Mouse (Mus musculus): ENCODE results near the gene Oprm1. TPM values are rescaled to one million over a fixed set of nuclear protein-coding genes. Genes with fewer than 3 reads are reported as not detected.

The Oprm1 gene
- polyA plus RNA-seq, 1 experiment from 2014 or later = 0.04 TPM

DNA sequence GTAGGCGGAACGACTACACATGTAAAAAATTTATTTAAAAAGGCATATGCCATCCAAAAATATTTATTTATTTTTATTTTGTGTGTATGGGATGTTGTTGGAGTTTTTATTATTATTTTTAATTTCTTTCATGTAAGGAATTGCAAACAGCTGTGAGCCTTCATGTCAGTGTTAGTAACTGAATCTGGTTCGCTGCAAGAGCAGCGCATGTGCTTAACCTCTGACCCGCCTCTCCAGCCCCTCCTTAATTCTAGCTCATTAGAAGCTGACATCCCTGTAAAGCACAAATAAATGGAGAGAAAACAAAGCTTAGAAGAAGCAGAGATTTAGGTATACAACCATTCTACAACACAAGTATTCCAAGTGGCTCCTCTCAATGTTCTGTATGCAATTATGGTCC lies 285.6 kb downstream of the Oprm1 start:
- Histone ChIP-seq H3K27ac (no peak overlapping the region), H3K9ac (ENCODE audit: low read depth, low read length) (no peak overlapping the region), H3K27me3 (ENCODE audit: insufficient read depth, low read length) (no peaks in the 10 kb centered on the region), H3K36me3 (ENCODE audit: insufficient read depth, low read length) (no peaks in the 10 kb centered on the region), H3K9me3 (replicated peaks; ENCODE audit: low read length) (no peaks in the 10 kb centered on the region), H3K4me1 (replicated peaks; ENCODE audit: insufficient read depth, low read length) (0 out of 2 replicates have a peak, but pooled peaks cover 4% of the 10 kb centered on the region), H3K4me3 (replicated peaks; ENCODE audit: low read depth, low read length) (no peak overlapping the region), H3K4me2 (ENCODE audit: low read length) (no peak overlapping the region)
- DNase-seq (ENCODE audit: low spot score) = peak; percentile 63
- TF ChIP-seq CTCF (IDR thresholded peaks at IDR 0.05; ENCODE audit: low read depth) = no peak
- no peak for ATAC-seq (replicated peaks; ENCODE audit: low FRiP score, low read depth)
- 55% methylated on average over 5 of the region's 5 CpGs for WGBS

DNA sequence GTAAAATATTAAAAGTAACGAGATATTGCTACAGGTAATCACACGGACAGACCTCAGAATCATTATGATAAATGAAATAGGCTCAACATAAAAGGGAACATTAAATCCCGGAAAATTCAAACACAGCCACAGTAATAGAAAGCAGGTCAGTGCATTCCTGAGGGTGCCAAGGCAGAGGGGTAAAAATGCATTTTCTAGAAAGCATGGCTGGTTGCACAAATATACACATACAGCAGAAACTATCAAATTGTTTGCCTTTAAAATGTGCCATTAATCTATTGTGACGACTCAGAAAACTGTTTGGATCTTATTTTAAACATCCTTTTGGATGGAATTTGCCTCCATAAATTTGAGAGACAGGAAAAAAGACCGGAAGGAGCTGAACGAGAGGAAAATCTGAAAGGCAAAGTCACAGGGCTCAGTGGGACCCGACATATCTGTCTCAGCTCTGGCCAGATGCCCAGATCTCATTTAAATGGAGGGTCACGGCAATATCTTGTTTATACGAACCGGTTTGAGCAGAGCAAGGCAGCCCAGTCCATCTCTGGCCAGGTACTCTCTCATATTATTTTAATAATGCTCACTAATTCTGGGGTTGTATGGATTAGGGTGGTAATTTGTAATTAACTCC lies 289.1 kb downstream of the Oprm1 start:
- Histone ChIP-seq H3K4me1 (replicated peaks; ENCODE audit: insufficient read depth, low read length) (peaks cover 4% of the 10 kb centered on the region; the same call in 1 of the 2 replicates), H3K9me3 (replicated peaks; ENCODE audit: low read length) (no peaks in the 10 kb centered on the region), H3K4me3 (replicated peaks; ENCODE audit: low read depth, low read length) (no peak overlapping the region), H3K36me3 (ENCODE audit: insufficient read depth, low read length) (no peaks in the 10 kb centered on the region), H3K9ac (ENCODE audit: low read depth, low read length) (no peak overlapping the region), H3K27me3 (ENCODE audit: insufficient read depth, low read length) (no peaks in the 10 kb centered on the region), H3K27ac (no peak overlapping the region), H3K4me2 (ENCODE audit: low read length) (0 out of 2 replicates have a peak overlapping the region, but pooled peaks have one; percentile 10)
- no peak; the same call in 1 of the 2 replicates for ATAC-seq (replicated peaks; ENCODE audit: low FRiP score, low read depth)
- no peak for TF ChIP-seq CTCF (IDR thresholded peaks at IDR 0.05; ENCODE audit: low read depth)
- WGBS = 24% methylated on average over 10 of the region's 10 CpGs
- peak; percentile 83 for DNase-seq (ENCODE audit: low spot score)

DNA sequence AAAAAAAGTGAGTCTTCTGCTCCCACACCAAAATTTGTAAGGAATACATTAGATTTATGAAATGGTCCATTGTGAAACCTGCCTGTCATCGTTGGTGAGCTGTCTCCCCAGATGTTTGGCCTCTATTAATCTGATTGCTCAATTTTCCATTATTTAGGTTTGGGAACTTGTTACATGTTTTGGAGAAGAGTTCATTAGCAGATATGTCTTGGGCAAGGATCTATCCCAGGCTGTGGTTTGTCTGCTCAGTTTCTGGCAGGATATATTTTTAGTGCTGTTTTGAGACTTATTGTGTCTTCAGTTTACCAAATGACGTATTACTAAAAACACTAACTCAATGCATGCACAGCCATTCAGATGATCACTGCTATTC lies 289.6 kb downstream of the Oprm1 start:
- Histone ChIP-seq H3K4me3 (replicated peaks; ENCODE audit: low read depth, low read length) (no peak overlapping the region), H3K36me3 (ENCODE audit: insufficient read depth, low read length) (no peaks in the 10 kb centered on the region), H3K27ac (no peak overlapping the region), H3K9me3 (replicated peaks; ENCODE audit: low read length) (no peaks in the 10 kb centered on the region), H3K9ac (ENCODE audit: low read depth, low read length) (no peak overlapping the region), H3K4me2 (ENCODE audit: low read length) (no peak overlapping the region), H3K27me3 (ENCODE audit: insufficient read depth, low read length) (no peaks in the 10 kb centered on the region), H3K4me1 (replicated peaks; ENCODE audit: insufficient read depth, low read length) (peaks cover 4% of the 10 kb centered on the region; the same call in 1 of the 2 replicates)
- TF ChIP-seq CTCF (IDR thresholded peaks at IDR 0.05; ENCODE audit: low read depth) = no peak
- ATAC-seq (replicated peaks; ENCODE audit: low FRiP score, low read depth) (no peak), DNase-seq (ENCODE audit: low spot score) (peak; percentile 29)
- 56% methylated on average over 2 of the region's 2 CpGs for WGBS

DNA sequence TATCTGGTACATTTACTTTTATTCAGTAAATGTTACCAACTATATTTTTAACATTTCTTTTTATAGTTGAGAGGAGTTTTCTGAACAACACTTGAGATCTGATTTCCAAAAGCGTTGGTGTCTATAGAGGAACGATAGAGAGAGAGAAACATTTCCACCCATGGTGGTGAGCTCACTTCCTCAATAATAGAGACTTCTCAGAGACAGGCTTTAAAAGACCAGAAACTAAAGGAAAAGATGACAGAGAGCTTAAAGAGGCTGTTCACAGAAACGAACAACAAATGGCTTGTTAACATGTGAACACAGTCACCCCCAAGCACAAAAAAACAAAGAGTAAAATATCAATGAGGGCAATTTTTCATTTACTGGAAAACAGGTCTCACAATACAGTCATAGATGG lies 291.6 kb downstream of the Oprm1 start:
- no peak overlapping the region for H3K4me3 ChIP-seq (replicated peaks; ENCODE audit: low read depth, low read length)
- 76% methylated on average over 3 of the region's 3 CpGs for WGBS
- peaks cover 4% of the 10 kb centered on the region; the same call in 1 of the 2 replicates for H3K4me1 ChIP-seq (replicated peaks; ENCODE audit: insufficient read depth, low read length)
- no peak for TF ChIP-seq CTCF (IDR thresholded peaks at IDR 0.05; ENCODE audit: low read depth)
- no peaks in the 10 kb centered on the region for H3K36me3 ChIP-seq (ENCODE audit: insufficient read depth, low read length)
- no peaks in the 10 kb centered on the region for H3K9me3 ChIP-seq (replicated peaks; ENCODE audit: low read length)
- H3K4me2 ChIP-seq (ENCODE audit: low read length) = no peak overlapping the region
- H3K27ac ChIP-seq = no peak overlapping the region
- H3K9ac ChIP-seq (ENCODE audit: low read depth, low read length) = no peak overlapping the region
- no peaks in the 10 kb centered on the region for H3K27me3 ChIP-seq (ENCODE audit: insufficient read depth, low read length)
- ATAC-seq (replicated peaks; ENCODE audit: low FRiP score, low read depth) (no peak), DNase-seq (ENCODE audit: low spot score) (no peak)

DNA sequence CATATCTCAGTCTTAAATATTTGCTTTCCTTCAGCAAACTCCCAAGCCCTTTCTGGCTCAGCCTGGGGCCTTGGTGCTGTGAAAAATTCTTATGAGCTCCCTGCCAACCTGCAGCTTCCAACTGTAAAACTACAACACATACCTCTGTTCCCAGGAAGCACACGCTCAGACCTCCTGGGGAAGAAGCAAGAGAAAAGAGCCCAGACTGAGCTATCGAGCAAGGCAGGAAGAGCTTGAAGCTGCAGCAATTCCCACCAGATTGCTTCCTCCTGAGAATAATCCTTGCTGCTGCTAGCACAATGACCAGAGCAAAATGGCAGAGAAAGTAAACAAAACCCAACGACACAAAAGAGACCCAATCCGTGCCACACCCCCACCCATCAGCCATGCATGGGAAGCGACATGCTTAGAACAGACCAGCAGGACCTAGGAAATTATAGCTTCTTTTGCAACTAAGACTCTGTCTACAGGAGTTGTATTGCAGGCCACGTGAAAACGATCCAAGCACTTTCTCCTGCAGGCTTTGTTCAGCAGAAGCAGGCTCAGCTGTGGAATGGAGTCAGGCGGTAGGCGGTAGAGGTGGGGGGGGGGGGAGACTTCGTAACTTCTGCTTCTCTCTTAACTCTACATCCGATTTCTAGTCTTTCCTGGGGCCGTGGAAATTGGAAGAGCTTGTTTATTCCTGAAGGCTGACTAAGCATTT lies 294.2 kb downstream of the Oprm1 start, which contains the start of gene Ipcef1:
Gene Ipcef1, minus strand, starts transcription at position 164 of the 703 bp plus-strand sequence.
- ATAC-seq (replicated peaks; ENCODE audit: low FRiP score, low read depth) (no peak), DNase-seq (ENCODE audit: low spot score) (no peak)
- TF ChIP-seq CTCF (IDR thresholded peaks at IDR 0.05; ENCODE audit: low read depth) = no peak
- H3K9me3 ChIP-seq (replicated peaks; ENCODE audit: low read length) = no peaks in the 10 kb centered on the region
- no peaks in the 10 kb centered on the region for H3K27me3 ChIP-seq (ENCODE audit: insufficient read depth, low read length)
- peak within 1 kb of the TSS; percentile 78 for H3K27ac ChIP-seq
- 31% methylated on average over 12 of the region's 12 CpGs for WGBS
- no peaks in the 10 kb centered on the region for H3K36me3 ChIP-seq (ENCODE audit: insufficient read depth, low read length)
- no peak within 1 kb of the TSS for H3K4me3 ChIP-seq (replicated peaks; ENCODE audit: low read depth, low read length)
- H3K4me2 ChIP-seq (ENCODE audit: low read length) = peak within 1 kb of the TSS; percentile 36
- H3K4me1 ChIP-seq (replicated peaks; ENCODE audit: insufficient read depth, low read length) = peaks cover 4% of the 10 kb centered on the region; the same call in 1 of the 2 replicates
- peak within 1 kb of the TSS; percentile 46; the same call in 1 of the 2 replicates for H3K9ac ChIP-seq (ENCODE audit: low read depth, low read length)

DNA sequence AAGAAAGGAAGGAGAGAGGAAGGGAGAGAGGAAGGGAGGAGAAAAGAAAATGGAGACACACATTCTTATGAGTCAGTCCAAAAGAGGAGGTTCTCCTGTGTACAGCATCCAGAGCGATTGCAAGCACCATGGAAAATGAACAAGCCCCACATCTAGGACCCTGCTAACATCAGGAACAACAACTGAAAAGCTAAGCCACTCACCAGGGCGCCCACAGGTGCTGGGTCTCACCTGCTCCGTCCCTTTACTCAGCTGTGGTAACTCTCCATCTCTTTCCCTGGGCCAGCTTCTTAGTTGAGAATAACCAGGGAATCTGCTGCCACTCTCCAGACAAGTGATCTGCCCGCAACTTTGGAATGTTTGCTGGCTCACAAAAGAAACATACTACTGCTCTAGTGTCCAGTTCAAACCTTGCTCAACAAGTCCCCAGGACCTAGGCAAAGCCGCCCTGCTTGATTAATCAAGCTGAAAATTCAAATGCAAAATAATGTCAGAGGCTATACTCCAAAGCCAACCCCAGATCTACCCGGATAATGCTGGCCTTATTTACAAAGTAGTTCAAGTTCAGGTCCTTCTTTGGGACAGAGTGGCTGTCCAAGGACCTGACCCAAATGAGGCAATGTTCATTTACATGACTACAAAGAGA lies 296.4 kb downstream of the Oprm1 start:
- H3K27ac ChIP-seq = peak overlapping the region; percentile 81
- no peak overlapping the region for H3K4me3 ChIP-seq (replicated peaks; ENCODE audit: low read depth, low read length)
- TF ChIP-seq CTCF (IDR thresholded peaks at IDR 0.05; ENCODE audit: low read depth) = no peak
- H3K36me3 ChIP-seq (ENCODE audit: insufficient read depth, low read length) = no peaks in the 10 kb centered on the region
- H3K9me3 ChIP-seq (replicated peaks; ENCODE audit: low read length) = no peaks in the 10 kb centered on the region
- 57% methylated on average over 6 of the region's 6 CpGs for WGBS
- H3K27me3 ChIP-seq (ENCODE audit: insufficient read depth, low read length) = no peaks in the 10 kb centered on the region
- peak overlapping the region; percentile 36; the same call in 1 of the 2 replicates for H3K4me2 ChIP-seq (ENCODE audit: low read length)
- H3K9ac ChIP-seq (ENCODE audit: low read depth, low read length) = no peak overlapping the region
- DNase-seq (ENCODE audit: low spot score) = no peak
- no peaks in the 10 kb centered on the region; the same call in 1 of the 2 replicates for H3K4me1 ChIP-seq (replicated peaks; ENCODE audit: insufficient read depth, low read length)
- ATAC-seq (replicated peaks; ENCODE audit: low FRiP score, low read depth) = peak; percentile 84

Data from kidney, postnatal 0 days (tissue).